Comparison of ENCODE assay signal across 9 mouse cellular contexts in genomic region chr5:135537326-135537725, GRCm38 (mm10). TPM values are rescaled to one million over a fixed set of nuclear protein-coding genes. Genes with fewer than 3 reads are reported as not detected.
DNase-seq lines count a peak whose midpoint lies in the region; ATAC-seq lines count a peak whose summit lies in the region.
"Had no signal": no experiment of that assay in that cellular context is flagged by ENCODE, and none has a peak within 500 bp of the region (broad histone marks: within the 10 kb centered on the region; RNA-seq: fewer than 3 reads in every experiment).

No protein-coding gene starts in this region.

- no peak overlapping the region for H3K4me2 ChIP-seq in liver, embryonic 11.5 days

- no peak overlapping the region for H3K27ac ChIP-seq in liver, embryonic 11.5 days (ENCODE audit: low read depth, low read length)

- no peak for ATAC-seq in liver, embryonic 11.5 days (replicated peaks; ENCODE audit: low FRiP score)

- no peaks in the 10 kb centered on the region for H3K4me1 ChIP-seq in liver, embryonic 11.5 days (replicated peaks; ENCODE audit: control insufficient read depth, insufficient read depth, low read length)
- peaks cover 52% of the 10 kb centered on the region for H3K4me1 ChIP-seq in megakaryocyte, embryonic 14.5 days

- no peak overlapping the region for H3K9ac ChIP-seq in liver, embryonic 11.5 days (ENCODE audit: low read depth, low read length)

- no peak overlapping the region for H3K4me3 ChIP-seq in liver, embryonic 11.5 days (ENCODE audit: low read depth, low read length)
- H3K4me3 ChIP-seq in megakaryocyte, embryonic 14.5 days (replicated peaks): peak overlapping the region; percentile 88

- H3K27me3 ChIP-seq in liver, embryonic 11.5 days (replicated peaks; ENCODE audit: control insufficient read depth, insufficient read depth, low read length): no peaks in the 10 kb centered on the region
- H3K27me3 ChIP-seq in megakaryocyte, embryonic 14.5 days (replicated peaks): no peaks in the 10 kb centered on the region

- peak; percentile 27 for DNase-seq in liver
- DNase-seq in liver, embryonic 11.5 days (ENCODE audit: low spot score): no peak
- DNase-seq in heart, postnatal 4 days: peak; percentile 42
- DNase-seq in thymus, postnatal 36 days: peak; percentile 10 to 33
- DNase-seq in embryo, embryonic 10.5 days (ENCODE audit: low spot score): no peak
- DNase-seq in cerebellum, postnatal 36 days: no peak
- no peak for DNase-seq in yolk sac, embryonic 10.5 days (ENCODE audit: low spot score)

- no peaks in the 10 kb centered on the region for H3K9me3 ChIP-seq in liver, embryonic 11.5 days (ENCODE audit: control insufficient read depth, low read length)
- no peaks in the 10 kb centered on the region for H3K9me3 ChIP-seq in megakaryocyte, embryonic 14.5 days

- no peaks in the 10 kb centered on the region for H3K36me3 ChIP-seq in liver, embryonic 11.5 days (ENCODE audit: control insufficient read depth, insufficient read depth, low read length)
- no peaks in the 10 kb centered on the region for H3K36me3 ChIP-seq in megakaryocyte, embryonic 14.5 days (replicated peaks; ENCODE audit: low read length)

- 43% methylated on average over 4 of the region's 4 CpGs for WGBS in liver, embryonic 11.5 days

RNA-seq across cellular contexts. Expression of gene Hip1, which starts 7.6 kb away (rescaled TPM):
- 16.3 and 17.5 TPM in 2 replicates for polyA plus RNA-seq in liver, embryonic 11.5 days (2014; fragmentation: Nextera tagmentation; extraction: Ambion mirVana)
- 10 to 100 TPM; 40.7 to 43.9 TPM for total RNA-seq in heart, postnatal 4 days (2021)
- polyA plus RNA-seq in megakaryocyte, embryonic 14.5 days (2012; ENCODE audit: insufficient read depth, low replicate concordance): 0.51 TPM in 1 of 2 replicates, not detected in the other

RNA-seq across cellular contexts. Expression of gene Ccl26, which starts 26.0 kb away (rescaled TPM):
- polyA plus RNA-seq in liver, embryonic 11.5 days (2014; fragmentation: Nextera tagmentation; extraction: Ambion mirVana): not detected in 2 replicates
- total RNA-seq in heart, postnatal 4 days (2021): not detected
- polyA plus RNA-seq in megakaryocyte, embryonic 14.5 days (2012; ENCODE audit: insufficient read depth, low replicate concordance): not detected in 2 replicates
- total RNA-seq: layer of hippocampus, postnatal 25 days had no signal

RNA-seq across cellular contexts. Expression of gene Ccl24, which starts 35.5 kb away (rescaled TPM):
- polyA plus RNA-seq in liver, embryonic 11.5 days (2014; fragmentation: Nextera tagmentation; extraction: Ambion mirVana): 7.9 and 8.5 TPM in 2 replicates
- total RNA-seq in heart, postnatal 4 days (2021): under 1 TPM; 0.29 to 0.52 TPM
- polyA plus RNA-seq in megakaryocyte, embryonic 14.5 days (2012; ENCODE audit: insufficient read depth, low replicate concordance): not detected in 2 replicates

Comparison
In these comparisons a context has a peak if more than half of its experiments do, and no peak if none do; other contexts are left out.
1. DNase-seq: peak in liver (single experiment), heart, postnatal 4 days (single experiment) and thymus, postnatal 36 days (2 of 2); none in liver, embryonic 11.5 days (single experiment), embryo, embryonic 10.5 days (single experiment), cerebellum, postnatal 36 days (0 of 2) and yolk sac, embryonic 10.5 days (single experiment).
2. RNA of gene Hip1, which starts 7.6 kb away (polyA plus RNA-seq): 16.3 to 17.5 TPM in liver, embryonic 11.5 days; 0.51 TPM in megakaryocyte, embryonic 14.5 days; every median in the first group is over 10 times any median in the second.